Mouse (Mus musculus) hindbrain, embryonic 16.5 days (tissue): ENCODE measurements around the gene Gosr1. TPM values are rescaled to one million over a fixed set of nuclear protein-coding genes. Genes with fewer than 3 reads are reported as not detected.

Experiments used
- ATAC-seq: fragments of 200-750 bp; cut with Nextera tagmentation; 2 replicates; pipeline ENCODE4 v1.8.0; 2017; ENCODE audit warnings: moderate TSS enrichment, moderate library complexity
- H3K27ac ChIP-seq: fragments of 300-500 bp; sonication (generic); 2 replicates; pipeline ENCODE4 v1.5.1; 2014; ENCODE audit warnings: low read depth, mild to moderate bottlenecking, control low read depth, low read length, moderate library complexity
- H3K27me3 ChIP-seq: fragments of 300-500 bp; sonication (generic); replicated peaks from 2 replicates; pipeline ENCODE4 v1.6.1; 2014; ENCODE audit warnings: low read length; ENCODE audit not compliant: control insufficient read depth, insufficient read depth
- H3K36me3 ChIP-seq: fragments of 300-500 bp; sonication (generic); 2 replicates; pipeline ENCODE4 v1.6.1; 2014; ENCODE audit warnings: mild to moderate bottlenecking, low read length, moderate library complexity, mixed read lengths; ENCODE audit not compliant: control insufficient read depth, insufficient read depth
- H3K4me1 ChIP-seq: fragments of 300-500 bp; sonication (generic); 2 replicates; pipeline ENCODE4 v1.6.1; 2014; ENCODE audit warnings: low read depth, low read length; ENCODE audit not compliant: control insufficient read depth, insufficient read depth
- H3K4me2 ChIP-seq: fragments of 300-500 bp; sonication (generic); 2 replicates; pipeline ENCODE4 v1.6.1; 2014; ENCODE audit warnings: mild to moderate bottlenecking, low read length, control low read depth, moderate library complexity
- H3K4me3 ChIP-seq: fragments of 300-500 bp; sonication (generic); 2 replicates; pipeline ENCODE4 v1.5.1; 2014; ENCODE audit warnings: mild to moderate bottlenecking, low read length, control low read depth, moderate library complexity
- H3K9ac ChIP-seq: fragments of 300-500 bp; sonication (generic); 2 replicates; pipeline ENCODE4 v1.6.1; 2014; ENCODE audit warnings: low read depth, mild to moderate bottlenecking, control low read depth, low read length, moderate library complexity
- H3K9me3 ChIP-seq: fragments of 300-500 bp; sonication (generic); 2 replicates; pipeline ENCODE4 v1.6.1; 2014; ENCODE audit warnings: mild to moderate bottlenecking, low read length, moderate library complexity; ENCODE audit not compliant: control insufficient read depth
- WGBS: fragments of 180-500 bp; shearing (Covaris S2); extraction: QIAGEN DNeasy Blood & Tissue Kit; methylation state at CpG from one replicate; pipeline ENCODE4 v1.1.7; 2014; 5-methylcytosine and 5-hydroxymethylcytosine counted together
- polyA plus RNA-seq: library from polyadenylated mRNA; unstranded; fragments of >200 nt; fragmentation: Nextera tagmentation; extraction: Ambion mirVana; gene quantifications from 2 replicates; pipeline ENCODE4 v1.2.1, GENCODE M21; 2015

Gene Gosr1
- polyA plus RNA-seq, 1 experiment from 2014 or later, result 25.5 TPM

DNA sequence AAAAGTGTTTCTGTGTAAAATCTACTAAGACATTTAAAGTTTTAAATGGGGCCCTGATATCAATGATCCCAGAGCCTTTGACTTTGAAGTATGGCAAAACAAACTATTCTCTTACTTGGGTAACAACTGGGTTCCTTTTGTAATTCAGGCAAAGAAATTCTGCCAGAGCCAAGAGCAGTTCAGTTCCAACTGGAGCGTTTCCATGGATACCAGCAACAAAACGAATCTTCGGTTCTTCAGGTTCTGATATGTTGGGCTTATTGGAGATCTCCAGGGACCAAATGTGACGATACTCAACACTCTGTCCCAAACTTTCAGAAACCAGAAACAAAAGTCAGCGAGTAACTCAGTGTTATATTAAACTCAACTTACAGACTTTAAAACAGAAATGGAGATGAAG is 31.9 kb upstream of the Gosr1 start:
- Histone ChIP-seq H3K9me3 (no peaks in the 10 kb centered on the region), H3K27ac (no peak overlapping the region), H3K4me1 (no peaks in the 10 kb centered on the region), H3K4me3 (no peak overlapping the region), H3K36me3 (peaks cover 24% of the 10 kb centered on the region), H3K4me2 (no peak overlapping the region), H3K27me3 (no peaks in the 10 kb centered on the region), H3K9ac (no peak overlapping the region)
- no peak for ATAC-seq
- WGBS, result 81% methylated on average over 5 of the region's 5 CpGs

DNA sequence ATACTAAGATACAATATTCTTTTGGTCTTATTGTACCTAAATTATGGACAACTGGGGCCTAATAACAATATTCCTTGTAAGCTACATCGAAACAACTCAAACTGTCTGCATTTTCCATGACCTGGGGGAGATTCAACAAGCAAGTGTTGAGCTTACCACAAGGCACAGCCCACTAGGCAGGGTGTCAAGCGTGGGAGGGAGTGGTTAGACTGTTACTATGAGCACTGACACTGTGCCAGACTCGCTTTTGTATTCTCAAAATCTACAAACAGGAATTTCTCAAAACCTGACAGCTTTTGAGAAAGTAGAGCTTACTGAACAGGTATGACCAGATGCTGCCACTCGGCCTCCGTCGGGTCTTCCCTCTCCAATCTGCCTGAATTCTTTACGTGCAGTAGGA is 28.0 kb upstream of the Gosr1 start:
- WGBS, result 91% methylated on average over 7 of the region's 7 CpGs
- Histone ChIP-seq H3K9ac (no peak overlapping the region), H3K36me3 (peaks cover 12% of the 10 kb centered on the region; the same call in 1 of the 2 replicates)

DNA sequence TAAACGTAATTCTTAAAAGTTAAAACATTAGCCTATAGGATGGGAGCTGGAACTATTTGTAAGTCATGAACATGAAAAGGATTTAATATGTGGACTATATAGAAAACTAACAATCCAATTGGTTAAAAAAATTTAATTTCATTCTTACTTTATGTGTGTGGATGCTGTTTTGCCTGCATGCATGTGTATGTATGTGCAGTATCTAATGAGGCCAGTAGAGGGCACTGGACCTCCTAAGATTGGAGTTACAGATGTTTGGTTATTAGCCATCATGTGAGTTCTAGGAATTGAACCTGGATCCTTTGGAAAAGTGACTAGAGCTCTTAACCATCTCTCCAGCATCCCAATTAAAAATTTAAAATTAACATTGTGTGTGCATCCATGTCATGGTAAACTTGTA is 25.9 kb upstream of the Gosr1 start:
- Histone ChIP-seq H3K4me2 (no peak overlapping the region), H3K4me1 (no peaks in the 10 kb centered on the region), H3K4me3 (no peak overlapping the region), H3K27ac (no peak overlapping the region), H3K9me3 (no peaks in the 10 kb centered on the region), H3K27me3 (no peaks in the 10 kb centered on the region), H3K36me3 (peaks cover 25% of the 10 kb centered on the region), H3K9ac (no peak overlapping the region)
- ATAC-seq, result no peak
- WGBS, result 95% methylated on average over 1 of the region's 1 CpGs

More for the DNA sequence above, 28.0 kb upstream of the Gosr1 start:
- Histone ChIP-seq H3K27me3 (no peaks in the 10 kb centered on the region), H3K4me1 (no peaks in the 10 kb centered on the region), H3K9me3 (no peaks in the 10 kb centered on the region), H3K4me2 (no peak overlapping the region), H3K27ac (no peak overlapping the region), H3K4me3 (no peak overlapping the region)
- ATAC-seq, result no peak

DNA sequence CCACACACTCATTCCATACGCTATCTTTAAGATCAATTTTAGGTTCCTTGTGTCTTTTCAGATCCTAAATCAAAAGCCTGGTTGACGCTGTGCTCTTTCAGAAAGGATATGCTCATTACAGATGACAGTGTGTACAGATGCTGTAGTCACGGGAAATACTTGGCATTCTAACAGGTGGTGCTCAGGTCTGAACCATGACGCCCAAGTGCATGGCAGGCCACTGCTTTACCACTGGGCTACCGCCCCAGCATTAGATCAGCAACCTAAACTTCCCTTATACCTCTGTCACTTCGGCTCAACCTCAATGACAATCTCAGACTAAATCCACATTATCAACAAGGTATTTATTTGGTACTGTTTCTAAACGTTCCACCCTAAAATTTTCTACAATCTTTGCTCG is 12.2 kb upstream of the Gosr1 start:
- Histone ChIP-seq H3K27ac (no peak overlapping the region), H3K9me3 (no peaks in the 10 kb centered on the region), H3K4me1 (no peaks in the 10 kb centered on the region), H3K9ac (no peak overlapping the region), H3K27me3 (no peaks in the 10 kb centered on the region), H3K4me2 (no peak overlapping the region), H3K4me3 (no peak overlapping the region), H3K36me3 (no peaks in the 10 kb centered on the region)
- WGBS, result 88% methylated on average over 8 of the region's 8 CpGs
- no peak for ATAC-seq

DNA sequence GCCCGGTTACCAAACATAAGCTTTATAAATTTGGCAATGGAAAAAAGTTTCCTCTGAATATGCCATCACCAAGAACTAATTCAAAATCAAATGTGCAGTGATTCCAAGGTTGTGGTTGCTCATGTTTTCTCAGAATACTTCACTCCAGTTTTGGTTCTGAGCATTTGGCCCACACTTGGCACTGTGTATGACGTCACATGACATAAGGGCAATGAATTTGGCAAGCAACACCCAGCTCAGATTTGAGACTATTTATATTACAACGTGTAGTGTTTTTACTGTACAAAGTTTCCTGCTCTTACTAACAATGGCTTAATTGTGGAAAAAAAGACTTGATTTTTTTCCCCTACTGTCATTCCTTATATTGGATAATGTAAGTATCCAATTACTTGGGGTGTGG is 10.4 kb upstream of the Gosr1 start:
- Histone ChIP-seq H3K4me1 (no peaks in the 10 kb centered on the region), H3K9ac (no peak overlapping the region), H3K4me2 (no peak overlapping the region), H3K4me3 (no peak overlapping the region), H3K36me3 (no peaks in the 10 kb centered on the region), H3K27me3 (no peaks in the 10 kb centered on the region), H3K9me3 (no peaks in the 10 kb centered on the region), H3K27ac (no peak overlapping the region)
- no peak for ATAC-seq
- 70% methylated on average over 3 of the region's 3 CpGs for WGBS

DNA sequence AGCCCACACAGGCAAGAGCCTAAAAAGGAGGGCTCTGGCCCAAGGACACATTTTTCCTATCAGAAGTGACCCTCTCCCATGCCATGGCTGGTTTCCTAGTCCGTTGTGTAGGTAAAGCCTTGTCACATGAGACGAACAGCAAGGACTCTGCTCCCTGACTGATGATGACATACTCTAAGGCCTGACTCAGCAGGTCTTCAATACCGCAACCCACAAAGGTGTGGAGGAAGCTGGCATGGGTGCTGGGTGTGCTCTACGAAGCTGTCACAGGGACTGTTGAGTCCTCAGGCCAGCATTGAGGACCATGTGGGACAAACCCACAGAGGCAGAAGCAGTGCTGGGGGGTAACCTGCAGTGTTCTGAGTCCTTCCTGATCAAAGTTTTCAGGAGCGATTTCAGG is 7.2 kb upstream of the Gosr1 start:
- Histone ChIP-seq H3K27me3 (no peaks in the 10 kb centered on the region), H3K27ac (no peak overlapping the region), H3K4me2 (no peak overlapping the region), H3K4me3 (no peak overlapping the region), H3K36me3 (no peaks in the 10 kb centered on the region), H3K4me1 (no peaks in the 10 kb centered on the region), H3K9me3 (no peaks in the 10 kb centered on the region), H3K9ac (no peak overlapping the region)
- WGBS, result 91% methylated on average over 5 of the region's 5 CpGs
- no peak for ATAC-seq

DNA sequence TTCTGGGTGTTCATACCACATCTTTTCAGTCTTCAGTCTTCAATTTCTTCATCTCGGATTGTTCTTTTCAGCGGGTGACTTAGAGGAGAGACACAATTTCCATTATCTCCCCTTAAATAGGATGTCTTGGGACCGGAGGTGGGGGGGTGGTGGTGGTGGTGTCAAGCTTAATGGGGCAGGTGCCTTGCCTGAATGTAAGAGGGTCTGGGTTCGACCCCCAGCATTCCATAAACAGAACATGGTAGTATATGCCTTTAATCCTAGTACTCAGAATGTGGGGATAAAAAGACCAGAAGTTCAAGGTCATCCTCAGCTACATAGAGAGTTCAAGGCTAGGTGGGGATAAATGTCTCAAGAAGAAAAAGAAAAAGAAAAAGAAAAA is 353 bp upstream of the Gosr1 start:
- no peaks in the 10 kb centered on the region for H3K9me3 ChIP-seq
- peak overlapping the region; percentile 37 for H3K4me2 ChIP-seq
- H3K27ac ChIP-seq, result peak overlapping the region; percentile 37; the same call in 1 of the 2 replicates
- no peaks in the 10 kb centered on the region for H3K27me3 ChIP-seq
- peak overlapping the region; percentile 46 for H3K9ac ChIP-seq
- H3K4me3 ChIP-seq, result peak overlapping the region; percentile 65; the same call in 1 of the 2 replicates
- peak; percentile 35; the same call in 1 of the 2 replicates for ATAC-seq
- peaks cover 2% of the 10 kb centered on the region; the same call in 1 of the 2 replicates for H3K4me1 ChIP-seq
- H3K36me3 ChIP-seq, result peaks cover 2% of the 10 kb centered on the region; the same call in 1 of the 2 replicates
- 17% methylated on average over 4 of the region's 4 CpGs for WGBS

DNA sequence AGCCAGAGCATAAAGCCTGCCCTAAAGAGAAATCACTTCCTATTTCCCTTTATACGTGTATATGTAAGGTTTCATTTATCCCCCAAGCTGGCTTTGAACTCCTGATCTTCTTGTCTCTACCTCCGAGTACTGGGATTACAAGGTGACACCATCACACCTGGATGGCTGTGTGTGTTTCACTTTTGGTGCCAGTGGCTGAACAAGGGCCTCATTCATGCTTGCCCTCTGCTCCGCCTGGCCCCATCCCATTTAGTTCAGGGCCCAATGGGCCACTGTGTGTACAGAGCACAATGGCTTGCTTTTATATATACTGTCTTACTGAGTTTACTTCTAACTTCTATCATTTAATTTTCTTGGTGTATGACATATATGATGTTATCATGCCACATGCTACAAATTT is 11.1 kb downstream of the Gosr1 start:
- no peaks in the 10 kb centered on the region for H3K9me3 ChIP-seq
- peaks cover 20% of the 10 kb centered on the region for H3K36me3 ChIP-seq
- no peak overlapping the region for H3K9ac ChIP-seq
- H3K27ac ChIP-seq, result no peak overlapping the region
- WGBS, result 94% methylated on average over 3 of the region's 3 CpGs
- no peak overlapping the region for H3K4me2 ChIP-seq
- no peaks in the 10 kb centered on the region for H3K4me1 ChIP-seq
- no peaks in the 10 kb centered on the region for H3K27me3 ChIP-seq
- no peak overlapping the region for H3K4me3 ChIP-seq
- no peak for ATAC-seq

DNA sequence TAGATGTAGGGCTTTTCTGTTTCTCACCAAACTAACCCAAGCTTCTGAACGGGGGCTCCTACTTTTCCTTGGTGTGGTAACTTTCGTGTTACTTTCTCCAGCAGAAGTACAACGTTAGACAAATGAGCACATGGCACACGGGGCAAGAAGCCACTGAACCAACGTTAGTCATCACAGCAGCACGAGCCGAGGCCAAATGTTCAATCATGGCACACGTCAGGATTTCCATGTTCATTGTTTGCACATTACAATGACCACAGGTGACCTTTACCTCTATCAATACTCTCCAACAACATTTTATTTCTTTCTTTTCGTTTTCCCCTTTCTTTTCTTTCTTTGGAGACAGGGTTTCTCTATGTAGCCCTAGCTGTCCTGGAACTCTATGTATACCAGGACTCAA is 14.6 kb downstream of the Gosr1 start:
- Histone ChIP-seq H3K27ac (no peak overlapping the region), H3K4me1 (no peaks in the 10 kb centered on the region), H3K9me3 (no peaks in the 10 kb centered on the region), H3K27me3 (no peaks in the 10 kb centered on the region), H3K9ac (no peak overlapping the region), H3K36me3 (peaks cover 27% of the 10 kb centered on the region), H3K4me3 (no peak overlapping the region), H3K4me2 (no peak overlapping the region)
- 89% methylated on average over 9 of the region's 9 CpGs for WGBS
- no peak for ATAC-seq

DNA sequence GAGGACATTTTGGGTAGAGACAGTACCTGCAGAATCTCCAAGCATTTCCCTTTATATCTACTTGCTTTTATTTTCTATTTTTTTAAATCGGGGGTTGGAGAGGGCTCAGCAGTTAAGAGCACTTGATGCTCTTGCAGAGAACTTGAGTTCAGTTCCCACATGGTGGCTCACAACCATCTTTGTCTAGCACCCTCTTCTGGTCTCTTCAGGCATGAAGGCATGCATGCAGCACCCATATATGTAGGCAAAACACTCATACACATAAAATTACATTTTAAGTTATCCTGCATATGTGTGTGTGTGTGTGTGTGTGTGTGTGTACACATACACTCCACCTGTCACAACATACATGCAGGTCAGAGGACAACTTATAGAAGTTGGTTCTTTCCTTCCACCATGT is 17.5 kb downstream of the Gosr1 start:
- Histone ChIP-seq H3K27me3 (no peaks in the 10 kb centered on the region), H3K4me3 (no peak overlapping the region), H3K4me1 (no peaks in the 10 kb centered on the region), H3K36me3 (peaks cover 21% of the 10 kb centered on the region), H3K9ac (no peak overlapping the region), H3K4me2 (no peak overlapping the region), H3K27ac (no peak overlapping the region), H3K9me3 (no peaks in the 10 kb centered on the region)
- WGBS, result 95% methylated on average over 1 of the region's 1 CpGs
- ATAC-seq, result no peak
